Mouse (Mus musculus) cerebellum, postnatal 4 days (tissue): ENCODE measurements around the gene Wnt11.

Experiments used
- DNase-seq, 2 experiments: peaks; one replicate each; pipeline ENCODE4 v3.0.0; 2022; ENCODE audit warnings: low spot score in 2 of 2, mixed read lengths in 1 of 2

Gene Wnt11

GRCm38 (mm10) chr7:98863969-98864718, 29.2 kb downstream of the Wnt11 start:
- DNase-seq = no peak

- DNase-seq = no peak
These were observed 32.3 kb downstream of the Wnt11 start for GRCm38 (mm10) chr7:98867053-98867793.

GRCm38 (mm10) chr7:98867794-98868150, 32.9 kb downstream of the Wnt11 start:
- no peak for DNase-seq

GRCm38 (mm10) chr7:98869070-98869469, 34.2 kb downstream of the Wnt11 start:
- no peak for DNase-seq

DNA sequence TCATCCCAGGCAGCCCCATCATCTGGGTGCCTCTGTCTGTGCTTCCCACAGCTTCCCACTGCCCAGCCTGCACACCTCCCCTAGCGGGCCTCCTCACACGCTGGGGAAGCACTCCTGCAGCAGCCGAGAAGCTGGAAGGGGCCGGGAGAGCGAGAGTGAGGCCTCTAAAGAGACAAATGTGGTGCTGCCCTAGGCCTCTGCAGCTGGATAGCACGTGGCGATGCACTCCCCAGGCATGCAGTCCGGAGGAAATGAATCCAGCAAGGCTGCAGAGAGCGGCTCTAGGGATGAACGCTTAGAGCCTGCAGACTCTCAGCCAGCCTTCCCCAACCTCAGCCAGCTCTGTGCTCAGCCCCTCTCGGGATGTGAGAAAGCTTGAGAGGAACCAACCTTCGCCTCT, 35.9 kb downstream of the Wnt11 start:
- no peak for DNase-seq

- DNase-seq = no peak
These were observed 37.0 kb downstream of the Wnt11 start for GRCm38 (mm10) chr7:98871882-98872281.

- no peak for DNase-seq
These were observed 38.4 kb downstream of the Wnt11 start for GRCm38 (mm10) chr7:98873316-98873715.

GRCm38 (mm10) chr7:98874411-98874951, 39.6 kb downstream of the Wnt11 start:
- DNase-seq = no peak

- peak in 1 of 2 experiments; percentile 71 for DNase-seq
These were observed 40.6 kb downstream of the Wnt11 start for GRCm38 (mm10) chr7:98875390-98875990.

DNA sequence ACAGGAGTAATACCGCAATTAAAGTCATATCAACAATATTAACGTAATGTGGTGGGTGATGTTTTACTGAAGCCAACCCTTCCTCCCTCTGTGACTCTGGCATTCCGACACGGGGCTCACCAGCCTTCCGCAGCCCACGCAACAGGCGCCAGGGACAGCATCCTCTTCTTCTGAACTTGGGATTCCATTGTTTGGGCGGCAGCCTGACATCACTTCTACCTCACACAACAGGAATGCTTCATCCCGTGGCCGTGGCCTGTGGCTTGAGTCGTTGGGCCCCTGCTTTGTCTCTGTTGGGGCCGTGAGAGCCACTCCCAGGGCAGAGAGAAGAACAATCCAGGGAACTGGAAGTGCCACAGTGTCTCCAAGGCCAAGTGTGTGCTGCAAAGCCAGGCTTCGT, 41.2 kb downstream of the Wnt11 start:
- no peak for DNase-seq

- DNase-seq = no peak
These were observed 44.3 kb downstream of the Wnt11 start for GRCm38 (mm10) chr7:98879176-98879575.

- no peak for DNase-seq
These were observed 47.0 kb downstream of the Wnt11 start for GRCm38 (mm10) chr7:98881887-98882286.

DNA sequence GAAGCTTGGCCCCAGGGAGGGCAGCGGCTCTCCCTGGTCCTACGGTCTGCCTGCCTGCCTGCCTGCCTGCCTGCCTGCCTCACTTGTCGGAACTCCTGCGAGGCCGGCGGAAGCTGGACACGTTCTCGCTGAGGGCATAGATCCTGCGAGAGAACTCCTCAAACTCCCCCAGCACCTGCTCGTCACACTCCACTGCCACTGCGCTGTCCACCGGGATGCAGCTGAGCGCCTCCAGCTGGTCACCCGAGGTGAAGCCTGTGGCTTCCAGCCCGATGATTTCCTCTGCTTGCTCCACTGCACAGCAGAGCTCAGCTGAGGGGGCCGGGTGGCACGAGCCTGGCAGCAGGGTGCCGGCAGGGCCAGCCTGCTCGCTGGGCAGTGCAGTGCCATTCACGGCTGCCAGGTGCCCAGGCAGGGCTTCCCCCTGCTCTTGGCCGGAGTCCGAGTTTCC, 52.9 kb downstream of the Wnt11 start:
- DNase-seq = peak in 1 of 2 experiments; percentile 78

DNA sequence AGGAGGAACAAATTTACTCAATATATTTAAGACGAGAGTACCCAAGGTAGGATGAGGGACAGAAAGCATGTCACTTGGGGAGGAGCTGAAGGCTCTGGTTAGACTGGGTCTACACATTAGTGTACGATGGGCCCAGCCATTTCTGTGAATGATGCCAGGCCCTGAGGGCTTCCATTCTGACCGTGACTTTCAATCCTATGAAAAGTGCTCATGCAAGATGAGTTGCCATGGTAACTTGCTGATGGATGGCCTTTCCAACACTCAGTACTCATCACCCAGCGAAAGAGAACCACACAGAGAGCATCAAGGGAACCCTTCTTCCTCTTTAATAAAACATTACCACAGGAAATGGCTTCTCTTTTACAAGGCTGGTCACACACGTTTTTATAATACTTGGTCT, 53.9 kb downstream of the Wnt11 start:
- DNase-seq = peak in 1 of 2 experiments; percentile 34

GRCm38 (mm10) chr7:98889211-98889610, 54.3 kb downstream of the Wnt11 start:
- peak in 1 of 2 experiments; percentile 26 for DNase-seq

- DNase-seq = no peak
These were observed 58.2 kb downstream of the Wnt11 start for GRCm38 (mm10) chr7:98893144-98893543.

DNA sequence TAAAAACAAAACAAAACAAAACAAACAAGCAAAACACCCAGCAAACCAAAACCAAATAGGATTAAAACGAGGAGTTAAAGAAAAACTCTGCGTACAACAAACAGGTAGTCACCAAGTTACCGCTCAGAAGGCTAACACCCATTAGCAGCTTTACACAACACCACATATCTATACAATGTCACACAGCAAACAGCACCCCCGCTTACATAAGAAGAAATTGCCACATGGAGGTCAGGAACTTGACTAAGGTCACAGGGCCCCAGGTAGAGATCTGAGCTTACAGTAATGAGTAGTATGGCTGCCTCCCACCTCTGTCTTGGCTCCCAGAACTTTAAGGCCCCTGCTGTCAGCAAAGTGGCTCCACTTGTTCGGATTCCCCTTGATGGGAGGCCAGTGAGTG, 59.4 kb downstream of the Wnt11 start:
- no peak for DNase-seq

GRCm38 (mm10) chr7:98894768-98895167, 59.9 kb downstream of the Wnt11 start:
- no peak for DNase-seq

- DNase-seq = no peak
These were observed 60.7 kb downstream of the Wnt11 start for GRCm38 (mm10) chr7:98895501-98896095.

- no peak for DNase-seq
These were observed 62.4 kb downstream of the Wnt11 start for GRCm38 (mm10) chr7:98897323-98897722.

DNA sequence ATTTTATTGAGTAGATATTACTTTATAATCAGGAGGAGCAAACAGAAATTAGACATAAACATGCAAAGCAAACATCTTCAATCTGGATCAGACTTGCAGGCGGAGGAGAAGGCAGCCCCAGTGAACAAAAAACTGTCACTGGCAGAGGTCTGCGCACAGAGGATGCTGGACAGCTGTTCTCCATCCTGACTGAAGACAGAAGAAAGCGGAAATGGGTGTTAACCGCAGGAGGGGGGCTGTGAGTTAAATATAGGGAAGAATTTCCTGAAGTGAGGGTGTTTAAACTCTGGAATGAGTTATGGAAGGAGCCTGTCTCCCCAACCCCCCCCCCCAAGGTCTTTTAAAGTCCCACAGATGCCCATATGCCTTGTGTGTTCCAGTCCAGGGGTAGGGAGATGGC, 64.9 kb downstream of the Wnt11 start:
- DNase-seq = no peak

DNA sequence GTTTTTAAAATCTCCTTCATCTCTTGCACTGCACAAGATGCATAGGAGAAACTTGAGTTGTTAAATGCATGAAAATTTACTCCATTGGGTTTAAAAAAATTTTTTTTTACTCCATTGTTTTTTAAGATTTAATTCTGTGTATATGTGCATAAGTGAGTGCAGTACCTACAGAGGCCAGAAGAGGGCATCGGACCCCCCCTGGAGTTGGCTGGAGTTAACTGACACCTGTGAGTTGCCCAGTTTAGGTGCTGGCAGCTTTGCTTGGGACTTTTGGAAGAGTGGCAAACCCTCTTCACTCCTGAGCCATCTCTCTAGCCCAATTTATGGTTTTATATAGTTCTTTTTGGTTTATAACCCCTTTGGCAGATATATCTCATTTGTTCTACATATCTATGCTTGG, 66.2 kb downstream of the Wnt11 start:
- no peak for DNase-seq
